Mouse (Mus musculus): Measurements from ENCODE around the gene 4930595D18Rik.

4930595D18Rik gene

DNA sequence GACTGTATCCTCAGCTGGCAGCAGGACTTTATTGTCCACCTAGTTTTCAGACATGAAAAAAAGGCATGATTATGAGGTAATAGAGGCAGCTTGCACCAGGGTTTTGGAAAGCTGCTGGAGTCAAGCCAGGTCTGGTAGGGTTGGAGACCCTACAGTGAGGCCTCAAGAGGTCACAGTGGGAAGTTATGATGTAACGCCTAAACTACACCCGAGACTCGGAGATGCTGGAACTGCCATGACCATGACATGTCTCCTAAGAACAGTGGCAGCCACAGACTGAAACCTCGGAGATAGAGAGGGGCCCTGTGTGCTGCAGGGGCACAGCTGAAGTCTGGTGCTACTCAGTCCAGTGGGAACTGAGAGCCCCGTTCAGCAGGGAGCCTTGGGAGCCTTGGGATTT lies at the start of gene 4930595D18Rik:
TSS of gene 4930595D18Rik (minus strand) at position 16 of the 400 bp plus-strand sequence.
- no peak for DNase-seq

DNA sequence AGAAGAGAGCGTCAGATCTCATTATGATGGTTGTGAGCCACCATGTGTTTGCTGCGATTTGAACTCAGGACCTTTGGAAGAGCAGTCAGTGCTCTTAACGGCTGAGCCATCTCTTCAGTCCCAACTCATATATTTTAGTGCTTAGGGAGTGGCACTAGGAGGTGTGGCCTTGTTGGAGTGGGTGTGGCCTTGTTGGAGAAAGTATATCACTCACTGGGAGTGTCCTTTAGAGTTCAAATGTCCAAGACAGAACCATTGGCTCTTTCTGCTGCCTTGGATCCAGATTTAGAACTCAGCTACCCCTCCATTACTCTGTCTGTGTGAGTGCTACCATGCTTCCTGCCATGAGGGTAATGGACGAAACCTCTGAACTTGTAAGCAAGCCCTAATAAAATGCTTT lies 49.5 kb upstream of the 4930595D18Rik start:
- DNase-seq: no peak

DNA sequence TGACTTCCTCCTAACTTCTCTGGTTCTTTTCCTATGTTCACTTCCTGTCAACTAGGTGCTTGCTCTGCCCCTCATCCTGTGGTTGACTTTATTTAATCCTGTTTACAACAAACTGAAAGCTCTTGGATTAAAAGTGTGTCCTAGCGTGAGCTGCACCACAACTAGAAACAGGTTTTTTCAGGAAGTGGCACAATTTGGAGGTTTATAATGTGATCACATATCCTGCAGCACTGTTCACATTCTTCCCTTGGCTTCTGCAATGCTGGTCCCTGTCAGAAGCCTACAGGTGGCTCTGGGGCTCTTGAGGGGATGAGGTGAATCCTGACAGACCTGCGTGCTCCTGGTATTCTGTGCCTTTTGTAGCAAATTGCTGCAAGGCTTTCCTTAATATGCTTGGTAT lies 46.5 kb upstream of the 4930595D18Rik start:
- DNase-seq: no peak

DNA sequence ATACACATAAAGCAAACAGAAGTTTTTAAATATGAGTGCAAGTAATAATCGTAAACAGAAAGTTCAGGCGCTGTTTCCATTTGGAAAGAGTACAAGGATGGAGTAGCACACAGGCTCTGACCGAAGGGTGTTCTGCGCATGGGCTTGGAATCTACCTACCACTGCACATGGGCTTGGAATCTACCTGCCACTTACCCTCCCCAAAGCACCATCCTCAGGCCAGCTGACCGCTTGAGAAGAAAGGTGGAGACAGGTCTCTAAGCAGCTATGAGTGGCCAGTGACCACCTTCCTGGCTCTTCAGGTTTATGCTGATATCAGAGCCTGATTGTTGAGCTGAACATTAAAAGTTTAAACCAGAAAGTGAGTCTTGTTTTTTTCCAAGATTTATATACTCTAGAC lies 44.2 kb upstream of the 4930595D18Rik start:
- DNase-seq: no peak

DNA sequence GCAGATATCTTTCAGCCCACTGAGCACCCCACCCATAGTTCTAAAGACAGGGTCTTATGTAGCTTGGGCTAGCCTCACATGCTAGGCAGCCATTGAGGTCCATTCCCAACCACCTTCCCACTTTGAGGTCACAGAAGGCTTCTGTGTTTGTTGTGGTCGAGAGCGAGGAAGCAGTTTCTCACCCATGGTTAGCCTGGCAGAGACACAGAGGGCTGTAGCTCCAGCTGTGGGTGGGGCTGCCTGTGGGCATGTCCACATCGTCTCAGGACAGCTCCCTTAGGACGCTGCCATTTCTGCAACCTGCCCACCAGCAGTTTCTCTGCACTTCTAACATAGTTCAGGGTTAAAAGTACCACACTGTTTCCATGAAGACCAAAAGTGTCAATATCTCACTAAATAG lies 43.1 kb upstream of the 4930595D18Rik start:
- no peak for DNase-seq

DNA sequence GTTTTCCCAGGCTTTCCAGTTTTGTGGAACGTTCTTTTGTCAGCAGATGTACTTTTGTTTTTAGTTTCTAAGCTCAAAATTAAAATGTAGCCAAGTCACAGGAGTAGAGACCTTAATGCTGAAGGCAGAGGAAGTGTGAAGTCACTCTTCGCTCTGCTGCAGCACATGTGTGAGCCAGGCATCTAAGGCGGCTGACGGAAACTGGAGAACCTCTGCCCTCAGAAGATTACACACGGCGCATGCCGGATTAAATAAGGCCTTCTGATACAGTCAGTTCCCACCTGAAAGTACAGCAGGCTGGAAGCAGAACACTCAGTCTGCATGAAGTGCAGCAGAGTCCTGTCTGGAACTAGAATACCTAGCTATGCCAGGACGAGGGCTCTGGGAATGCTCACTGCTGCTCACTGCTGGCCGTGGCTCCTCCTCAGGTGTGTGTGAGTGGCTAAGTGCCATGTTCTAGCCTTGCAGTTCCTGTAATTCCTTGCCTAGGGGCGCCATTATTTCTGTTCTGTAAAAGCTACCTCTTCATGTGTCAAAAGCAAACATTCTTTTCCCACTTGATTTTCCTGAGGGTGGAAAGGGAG lies 41.0 kb upstream of the 4930595D18Rik start:
- no peak for DNase-seq

DNA sequence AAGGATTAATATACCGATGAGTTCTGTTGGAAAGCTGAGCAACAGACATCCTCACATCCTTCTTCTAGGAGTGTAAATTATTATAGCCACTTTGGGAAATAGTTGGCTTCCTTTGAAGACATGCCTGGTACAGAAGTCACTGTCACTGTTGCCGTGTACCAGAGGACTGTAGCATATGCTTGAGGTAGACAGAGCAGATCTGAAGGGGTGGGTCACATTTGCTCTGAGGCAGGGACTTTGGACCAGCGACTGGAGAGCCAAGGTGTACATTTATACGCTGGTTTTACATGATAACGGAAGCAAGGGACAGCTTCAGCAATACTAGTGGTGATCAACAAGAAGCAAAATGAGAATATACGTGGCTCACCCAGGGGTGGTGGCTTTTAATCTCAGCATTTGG lies 34.6 kb upstream of the 4930595D18Rik start:
- DNase-seq: no peak

DNA sequence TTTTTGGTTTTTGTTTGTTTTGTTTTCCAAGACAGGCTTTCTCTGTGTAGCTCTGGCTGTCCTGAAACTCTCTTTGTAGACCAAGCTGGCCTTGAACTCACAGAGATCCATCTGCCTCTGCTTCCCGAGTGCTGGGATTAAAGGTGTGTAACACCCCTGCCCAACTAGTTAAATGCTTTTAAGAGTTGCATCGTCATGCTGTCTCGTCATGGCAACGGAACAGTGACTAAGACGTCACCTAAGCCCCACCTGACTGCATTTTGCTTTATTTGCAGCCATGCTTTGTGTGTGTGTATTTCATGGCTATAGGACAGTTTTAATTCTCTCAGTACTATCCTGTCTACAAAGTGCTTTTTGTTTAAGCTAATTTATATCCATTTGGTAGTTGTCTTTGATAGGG lies 27.4 kb upstream of the 4930595D18Rik start:
- no peak for DNase-seq

DNA sequence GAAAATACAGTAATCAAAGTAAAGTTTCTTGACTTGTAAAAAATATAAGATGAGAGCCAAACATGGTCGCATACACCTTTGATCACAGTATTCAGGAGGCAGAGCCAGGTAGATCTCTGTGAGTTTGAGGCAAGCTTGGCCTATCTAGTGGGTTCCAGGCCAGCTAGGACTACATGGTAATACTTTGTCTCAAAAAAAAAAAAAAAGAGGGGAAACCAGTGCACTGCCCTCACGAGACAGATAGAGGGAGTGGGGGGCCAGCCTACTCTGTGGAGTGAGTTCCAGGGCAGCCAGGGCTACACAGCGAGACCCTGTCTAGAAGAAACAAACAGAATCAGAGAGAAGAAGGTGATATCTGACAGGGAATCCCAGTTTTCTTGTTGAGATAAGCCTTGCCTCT lies 23.4 kb upstream of the 4930595D18Rik start:
- DNase-seq: no peak

DNA sequence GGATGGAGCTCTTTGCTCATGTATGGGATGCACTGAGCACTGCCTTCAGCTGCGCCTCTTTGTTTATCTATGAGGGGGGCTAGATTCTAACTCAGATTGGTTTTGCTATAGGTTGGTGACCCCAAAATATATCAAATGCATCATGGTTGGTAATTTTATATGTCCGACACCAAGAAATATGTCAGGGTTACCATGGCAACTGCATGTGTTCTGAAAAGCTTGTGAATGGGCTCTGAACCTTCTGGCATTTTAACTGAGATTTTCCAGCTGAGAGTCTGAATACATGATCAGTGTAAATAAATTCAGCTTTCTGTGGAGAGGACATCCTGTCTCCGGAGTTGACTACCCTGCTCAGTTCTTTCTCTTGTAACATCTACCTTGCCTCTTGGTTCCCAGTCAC lies 19.7 kb upstream of the 4930595D18Rik start:
- no peak for DNase-seq

DNA sequence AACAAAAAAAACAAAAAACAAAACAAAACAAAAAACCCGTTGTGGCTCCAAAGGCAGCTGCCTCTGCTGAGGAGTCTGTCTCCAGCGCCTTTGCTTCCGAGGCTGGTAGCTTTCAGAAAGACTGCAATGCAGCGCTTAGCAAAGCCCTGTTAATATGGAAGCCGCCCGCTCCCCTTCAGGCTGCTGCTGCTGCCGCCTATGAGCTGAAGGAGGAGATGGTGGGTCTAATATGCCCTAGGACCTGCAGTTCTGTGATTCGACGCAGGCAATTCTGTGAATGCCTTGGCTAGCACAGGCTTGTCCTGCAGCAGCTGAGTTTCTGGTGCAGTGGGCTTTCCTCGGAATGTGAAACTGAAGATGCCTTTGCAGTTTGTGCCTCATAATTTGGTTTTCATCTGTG lies 18.8 kb upstream of the 4930595D18Rik start:
- peak; percentile 30 for DNase-seq

DNA sequence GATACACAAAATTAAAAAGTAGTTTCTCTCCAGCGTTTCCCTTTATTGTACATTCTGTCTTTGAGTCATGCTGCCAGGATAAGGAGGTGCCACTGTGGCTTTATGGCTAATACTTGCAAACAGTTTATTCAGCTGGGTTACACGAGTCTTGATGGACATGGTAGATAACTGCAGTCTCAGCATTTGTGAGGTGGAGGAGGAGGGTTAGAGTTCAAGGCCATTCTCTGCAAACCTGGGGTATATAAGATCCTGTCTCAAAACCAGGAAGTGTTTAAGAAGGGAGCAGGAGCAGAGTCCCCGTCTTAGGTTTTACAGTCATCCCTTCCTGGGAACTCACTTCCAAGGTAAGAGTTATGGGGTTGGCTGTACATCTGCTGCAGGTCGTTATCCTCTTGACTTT lies 12.3 kb upstream of the 4930595D18Rik start:
- no peak for DNase-seq

DNA sequence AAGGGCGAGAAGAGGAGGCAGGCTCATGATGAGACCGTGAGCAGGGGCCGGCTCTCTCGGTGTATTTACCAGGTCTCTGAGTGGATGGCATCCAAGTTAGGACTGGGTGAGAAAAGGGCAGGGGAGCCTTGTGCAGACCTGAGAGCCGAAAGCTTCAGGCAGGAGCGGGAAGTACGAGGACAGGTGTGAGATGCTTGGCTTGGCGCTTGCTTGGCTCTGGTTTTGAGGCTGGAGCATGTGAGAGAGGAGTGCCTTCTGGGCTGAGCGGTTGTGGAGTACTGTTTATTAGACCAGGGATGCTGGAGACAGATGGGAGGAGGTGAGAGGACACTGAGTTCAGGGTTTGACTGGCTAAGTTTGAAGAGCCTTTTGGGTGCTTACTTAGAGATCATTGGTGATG lies 9.0 kb upstream of the 4930595D18Rik start:
- DNase-seq: no peak

DNA sequence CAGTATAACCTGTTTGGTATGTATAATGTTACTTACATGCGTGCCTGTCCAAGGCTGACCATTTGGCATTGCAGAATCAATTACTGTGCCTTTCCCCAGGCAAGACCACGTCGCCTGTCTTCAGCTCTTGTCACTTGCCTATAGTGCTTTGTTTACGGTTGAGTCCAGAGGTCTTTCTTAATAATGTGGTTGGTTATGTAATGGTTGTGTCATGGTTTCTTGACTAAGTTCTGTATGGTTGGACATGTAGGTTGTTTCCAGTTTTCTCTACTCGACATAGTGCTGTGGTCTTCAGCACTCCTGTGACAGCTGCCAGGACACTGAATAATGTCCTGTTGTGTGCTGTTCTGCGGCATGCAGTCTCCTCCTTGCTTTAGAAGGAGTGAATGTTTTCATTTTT lies 8.5 kb upstream of the 4930595D18Rik start:
- DNase-seq: no peak

DNA sequence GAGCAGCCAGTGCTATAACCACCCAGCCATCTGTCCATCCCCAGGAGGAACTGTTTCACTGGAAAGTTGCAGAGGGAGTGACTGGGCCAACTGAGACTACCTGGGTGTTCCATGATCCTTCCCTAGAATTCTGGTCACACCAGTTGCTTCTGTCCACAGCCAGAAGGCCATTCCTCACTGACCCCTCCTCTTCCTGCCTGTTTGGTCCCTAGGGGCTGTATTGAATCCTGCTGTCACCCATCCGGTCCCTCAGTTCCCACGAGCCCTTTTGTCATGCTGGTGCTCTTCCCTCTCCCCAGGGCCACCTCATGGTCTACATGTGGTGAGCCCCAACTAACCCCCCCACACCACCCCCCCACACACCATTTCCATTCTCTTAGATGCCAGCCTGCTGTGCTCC lies 6.6 kb upstream of the 4930595D18Rik start:
- no peak for DNase-seq

DNA sequence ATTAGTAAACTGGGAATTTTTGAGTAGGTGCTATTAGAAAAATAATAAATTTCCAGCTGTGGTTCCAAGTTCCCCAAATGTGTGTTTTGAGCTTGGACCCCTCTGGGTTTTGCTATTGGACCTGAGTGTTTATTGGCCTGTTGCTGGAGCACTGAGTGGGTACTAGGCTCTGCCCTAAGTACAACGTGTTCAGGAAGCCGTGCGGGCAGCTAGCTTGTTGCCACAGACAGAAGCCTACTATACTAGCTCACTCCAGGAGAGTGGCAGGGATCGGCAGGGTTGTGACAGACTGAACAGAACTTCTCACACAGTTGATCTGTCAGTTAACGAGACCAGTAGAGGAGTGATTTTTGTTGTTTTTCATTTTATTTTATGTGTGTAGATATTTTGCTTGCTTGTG lies 6.1 kb upstream of the 4930595D18Rik start:
- no peak for DNase-seq

DNA sequence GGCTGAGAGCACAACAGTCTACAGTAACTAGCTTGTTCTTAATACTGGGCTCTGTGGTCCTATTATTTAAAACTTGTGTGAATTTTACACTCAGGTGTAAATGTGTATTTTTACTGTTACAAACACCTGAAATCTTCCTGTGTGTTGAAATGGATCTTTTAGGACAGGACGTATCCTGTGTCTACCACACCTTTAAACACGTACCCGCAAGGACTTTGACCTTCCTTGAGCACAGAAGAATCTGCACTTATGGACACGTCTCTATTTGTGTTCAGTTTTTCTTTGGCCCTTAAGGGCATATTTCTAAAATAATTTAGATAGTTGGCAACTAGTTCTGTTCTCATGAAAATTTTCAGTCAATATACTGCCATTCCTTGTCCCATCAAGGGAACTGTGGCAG lies 4.0 kb upstream of the 4930595D18Rik start:
- no peak for DNase-seq

DNA sequence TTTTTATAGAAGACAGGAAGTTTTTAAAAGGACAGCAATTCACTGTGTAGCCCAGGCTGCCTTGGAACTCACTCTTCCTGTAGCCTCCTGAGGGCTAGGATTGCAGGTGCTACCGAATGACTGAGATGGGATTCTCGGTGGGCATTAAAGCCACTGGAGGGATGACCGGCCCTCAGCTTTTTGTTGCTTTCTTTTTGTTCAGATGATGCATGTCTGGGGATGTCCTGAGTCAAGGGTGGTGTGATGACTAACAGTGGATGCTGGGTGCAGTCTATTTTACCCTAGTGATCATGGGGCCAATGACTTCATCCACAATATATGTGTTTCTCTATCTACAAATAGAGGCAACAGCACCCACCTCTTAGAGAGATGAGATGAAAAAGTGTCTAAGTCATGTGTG lies 2.7 kb upstream of the 4930595D18Rik start:
- DNase-seq: no peak

DNA sequence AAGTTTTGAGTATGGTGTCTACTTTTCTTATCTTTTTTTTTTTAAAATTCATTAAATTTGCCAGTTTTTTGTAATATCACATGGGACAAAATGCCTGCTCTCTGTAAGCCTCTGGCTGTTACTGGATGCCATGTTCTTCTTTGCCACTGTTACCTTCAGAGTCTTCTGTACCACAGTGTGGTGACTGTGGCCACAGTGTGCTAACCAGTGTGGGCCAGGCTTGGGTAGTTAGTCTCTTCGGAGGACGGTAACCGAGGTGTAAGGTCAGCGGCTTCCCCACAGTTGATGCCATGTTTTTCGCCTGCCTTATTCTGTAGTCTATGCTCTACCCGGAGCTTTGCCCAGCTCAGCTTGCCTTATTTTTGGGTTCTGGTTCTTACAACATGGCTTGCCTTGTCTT lies 1.9 kb downstream of the 4930595D18Rik start:
- DNase-seq: no peak

DNA sequence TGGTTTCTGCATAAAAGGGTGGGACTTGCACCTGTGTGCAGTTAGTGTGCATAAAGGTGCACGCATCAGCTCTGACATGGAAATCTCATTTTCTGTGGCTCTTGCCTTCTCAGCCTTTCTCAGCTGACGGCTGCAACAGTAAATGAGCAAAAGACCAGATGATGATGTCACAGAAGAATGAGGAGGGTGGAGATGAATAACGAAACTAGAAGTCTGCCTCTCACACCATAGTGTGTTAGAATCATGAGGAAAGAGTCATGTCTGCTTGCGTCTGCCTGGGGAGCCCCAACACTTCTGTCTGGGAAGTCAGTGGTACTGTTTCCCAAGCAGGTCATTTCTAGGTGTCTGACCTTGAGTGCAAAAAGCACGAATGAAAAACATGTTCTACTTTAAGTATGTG lies 2.4 kb downstream of the 4930595D18Rik start:
- no peak for DNase-seq

DNA sequence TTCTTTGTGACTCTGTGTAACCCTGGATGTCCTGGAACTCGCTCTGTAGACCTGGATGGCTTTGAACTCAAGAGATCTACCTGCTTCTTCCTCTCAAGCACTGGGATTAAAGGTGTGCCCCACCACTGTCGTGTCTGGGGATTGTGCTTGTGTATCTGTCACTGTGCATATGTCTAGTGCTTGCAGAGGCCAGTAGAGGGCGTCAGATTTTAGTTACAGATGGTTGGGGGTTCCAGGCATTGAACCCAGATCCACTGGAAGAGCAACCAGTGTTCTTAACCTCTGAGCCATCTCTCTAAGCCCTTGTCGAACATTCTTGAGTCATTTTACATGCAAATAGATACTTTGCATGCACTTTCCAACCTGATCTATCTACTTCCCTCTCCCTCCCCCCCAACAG lies 5.5 kb downstream of the 4930595D18Rik start:
- DNase-seq: no peak

DNA sequence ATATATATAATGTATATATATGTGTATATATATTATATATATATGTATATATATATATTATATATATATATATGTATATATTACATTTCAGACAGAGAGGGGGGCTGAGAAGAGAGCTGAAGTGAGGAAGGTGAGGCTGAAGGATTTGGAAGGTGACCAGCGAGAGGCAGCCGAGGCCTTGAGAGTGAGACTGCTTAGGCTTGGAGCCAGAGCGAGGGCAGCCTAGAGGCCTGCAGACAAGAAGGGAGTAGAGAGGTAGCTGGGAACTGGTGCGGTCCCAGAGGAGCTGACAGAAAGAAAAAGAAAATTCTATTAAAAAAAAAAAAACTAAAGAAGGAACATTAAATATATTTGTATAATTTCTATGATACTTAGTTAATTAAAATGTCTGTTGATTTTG lies 15.4 kb downstream of the 4930595D18Rik start:
- DNase-seq: no peak

DNA sequence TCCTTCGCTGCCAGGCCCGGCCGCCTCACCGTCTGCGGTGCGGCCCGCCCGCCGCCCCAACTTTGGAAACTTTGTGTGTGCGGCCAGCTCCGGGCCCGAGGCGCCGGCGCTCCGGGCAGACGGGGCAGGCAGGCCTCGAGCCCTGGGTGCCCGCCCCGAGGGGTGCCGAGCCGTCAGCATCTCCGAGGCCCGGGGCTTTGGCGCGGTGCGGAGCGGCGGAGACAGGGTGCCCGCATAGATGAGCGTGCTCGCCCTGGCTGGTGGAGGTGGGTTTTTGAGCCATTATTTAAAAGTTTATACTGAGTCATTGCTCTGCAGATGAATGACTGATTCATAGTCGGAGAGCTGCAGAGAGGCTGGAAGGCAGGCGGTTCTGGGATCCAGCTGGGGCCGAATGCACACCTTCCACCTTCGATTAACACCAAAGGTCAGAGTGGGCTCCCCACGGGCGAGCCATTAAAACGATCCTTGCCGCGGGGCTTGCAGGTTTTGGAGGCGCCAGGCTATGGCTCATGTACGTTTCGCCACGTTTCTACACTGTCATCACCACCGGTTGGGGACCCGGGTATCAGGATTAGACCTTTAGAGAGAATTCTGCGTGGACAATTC lies 17.5 kb downstream of the 4930595D18Rik start:
- peak; percentile 44 for DNase-seq

DNA sequence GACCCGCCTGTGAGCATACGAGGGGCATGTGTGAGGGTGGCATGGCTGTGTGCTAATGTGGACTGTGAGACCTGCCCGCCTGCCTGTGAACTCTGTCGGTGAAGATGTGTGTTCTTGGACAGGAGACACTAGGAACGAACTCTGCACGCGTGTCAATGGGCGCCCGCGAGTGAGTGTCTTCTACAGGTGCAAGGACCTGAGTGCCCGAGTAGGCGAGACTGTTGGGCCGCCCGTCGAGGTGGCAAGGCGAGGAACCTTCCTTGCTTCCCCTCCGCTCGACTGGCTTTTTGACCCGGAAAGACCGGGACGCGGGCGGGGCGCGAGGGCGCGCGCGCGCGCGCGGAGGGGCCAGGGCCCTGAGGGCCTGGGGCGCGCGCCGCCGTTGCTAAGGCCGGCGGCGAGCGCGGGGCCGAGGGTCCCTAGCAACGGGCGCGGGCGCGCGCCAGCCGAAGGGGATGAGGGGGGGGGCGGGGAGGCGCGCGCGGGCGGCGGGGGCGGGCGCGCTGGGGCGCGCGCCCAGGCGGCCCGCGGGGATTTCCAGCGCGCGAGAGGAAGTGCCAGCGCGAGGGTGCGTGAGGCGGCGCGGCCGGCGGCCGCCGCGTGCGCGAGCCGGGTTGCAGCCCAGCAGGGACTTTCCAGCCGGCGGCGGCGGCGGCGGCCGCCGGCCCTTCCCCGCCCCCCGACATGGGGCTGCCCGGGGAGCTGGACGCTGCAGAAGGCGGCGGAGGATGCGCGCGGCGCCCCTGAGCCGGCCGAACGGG lies 18.3 kb downstream of the 4930595D18Rik start, which contains the start of gene Traf3:
TSS of gene Traf3 (plus strand) at position 540 of the 761 bp plus-strand sequence.
- DNase-seq: peak; percentile 65
